Mouse (Mus musculus): ENCODE results near the gene Ell. TPM values are rescaled to one million over a fixed set of nuclear protein-coding genes. Genes with fewer than 3 reads are reported as not detected.

Gene Ell
- total RNA-seq (2017) = 38.8 and 40.6 TPM in 2 replicates

- peak; percentile 65 for ATAC-seq (ENCODE audit: extremely low read depth, insufficient number of reproducible peaks, low FRiP score, poor library complexity, severe bottlenecking)
Observed at GRCm38 (mm10) chr8:70539077-70539813, at the start of gene Ell. Gene Ell, plus strand, starts transcription at chr8:70539457.

GRCm38 (mm10) chr8:70489576-70489975 lies 49.7 kb upstream of the Ell start:
- ATAC-seq (ENCODE audit: extremely low read depth, insufficient number of reproducible peaks, low FRiP score, poor library complexity, severe bottlenecking) = no peak

DNA sequence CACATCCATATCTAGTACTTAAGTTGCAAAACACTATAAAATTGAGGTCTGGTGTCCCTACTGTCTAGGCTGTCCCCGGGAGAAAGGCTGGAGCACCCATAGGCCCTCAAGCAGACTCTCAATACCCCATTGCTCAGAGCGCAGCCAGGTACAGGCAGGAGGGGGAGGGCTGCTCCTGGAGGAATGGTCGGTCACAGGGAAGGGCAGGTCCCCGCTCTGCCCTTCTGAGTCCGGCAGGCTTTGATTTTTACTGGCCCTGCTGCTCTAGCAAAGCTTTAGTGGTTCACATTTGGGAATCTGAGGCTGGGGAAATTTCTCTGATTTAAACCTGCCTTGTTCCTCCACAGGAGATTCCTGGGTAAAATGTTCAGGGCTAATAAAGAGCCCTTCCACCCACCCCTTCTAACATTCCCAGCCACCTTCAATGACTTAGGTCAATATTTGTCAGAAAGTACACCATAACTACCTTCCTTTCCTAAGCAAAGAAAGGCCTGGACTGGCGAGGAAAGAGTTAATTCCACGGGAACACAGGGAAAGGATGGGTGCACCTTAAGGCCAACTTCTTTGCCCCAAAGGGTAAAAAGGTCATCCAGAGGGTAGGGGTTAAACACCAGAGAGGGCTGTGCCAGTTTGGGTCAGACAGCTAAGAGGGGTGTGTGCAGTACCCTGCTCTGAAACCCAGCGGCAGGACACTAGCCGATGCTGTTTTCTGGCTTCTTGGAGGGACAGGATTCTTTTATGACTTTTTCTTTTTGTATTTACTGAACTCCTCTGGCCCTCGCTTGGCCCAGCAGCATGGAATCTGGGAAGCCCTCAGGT lies 49.0 kb upstream of the Ell start:
- no peak for ATAC-seq (ENCODE audit: extremely low read depth, insufficient number of reproducible peaks, low FRiP score, poor library complexity, severe bottlenecking)

GRCm38 (mm10) chr8:70490880-70491495 lies 48.3 kb upstream of the Ell start:
- no peak for ATAC-seq (ENCODE audit: extremely low read depth, insufficient number of reproducible peaks, low FRiP score, poor library complexity, severe bottlenecking)

GRCm38 (mm10) chr8:70492664-70493640 lies 46.3 kb upstream of the Ell start, which contains the start of gene Crlf1:
Gene Crlf1, plus strand, starts transcription at chr8:70493158.
- ATAC-seq (ENCODE audit: extremely low read depth, insufficient number of reproducible peaks, low FRiP score, poor library complexity, severe bottlenecking) = no peak

DNA sequence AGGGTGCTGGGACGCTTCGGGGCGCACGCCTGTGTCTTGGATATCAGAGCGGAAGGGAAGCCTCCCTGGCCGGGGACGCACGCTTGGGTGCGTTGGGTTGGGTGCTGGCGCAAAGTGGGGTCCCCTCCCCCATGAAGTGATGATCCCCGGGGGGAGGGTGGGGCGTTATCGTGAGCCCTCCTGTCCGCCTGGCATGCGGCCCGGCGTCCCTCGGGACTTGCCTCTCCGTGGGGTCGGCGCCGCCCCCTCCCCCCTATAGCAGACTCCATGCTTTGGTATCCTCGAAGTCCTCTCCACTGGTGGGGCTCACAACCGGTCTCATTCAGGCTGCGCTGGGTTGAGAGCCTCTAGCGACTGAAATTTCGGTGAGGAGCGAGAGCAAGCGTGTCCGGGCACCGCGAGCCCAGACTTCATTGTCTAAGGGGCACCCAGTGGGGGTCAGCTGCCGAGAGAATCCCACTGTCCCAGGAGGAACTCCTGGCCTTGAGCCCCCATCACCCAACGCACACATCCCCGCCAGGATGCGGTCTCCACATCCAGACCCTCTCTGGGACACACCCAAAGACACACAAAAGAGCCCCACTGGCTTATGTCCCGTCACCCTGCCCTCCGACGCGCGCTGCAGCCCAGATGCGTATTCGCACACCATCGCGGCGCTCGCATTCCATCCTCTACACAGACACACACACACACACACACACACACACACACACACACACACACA lies 45.4 kb upstream of the Ell start:
- no peak for ATAC-seq (ENCODE audit: extremely low read depth, insufficient number of reproducible peaks, low FRiP score, poor library complexity, severe bottlenecking)

DNA sequence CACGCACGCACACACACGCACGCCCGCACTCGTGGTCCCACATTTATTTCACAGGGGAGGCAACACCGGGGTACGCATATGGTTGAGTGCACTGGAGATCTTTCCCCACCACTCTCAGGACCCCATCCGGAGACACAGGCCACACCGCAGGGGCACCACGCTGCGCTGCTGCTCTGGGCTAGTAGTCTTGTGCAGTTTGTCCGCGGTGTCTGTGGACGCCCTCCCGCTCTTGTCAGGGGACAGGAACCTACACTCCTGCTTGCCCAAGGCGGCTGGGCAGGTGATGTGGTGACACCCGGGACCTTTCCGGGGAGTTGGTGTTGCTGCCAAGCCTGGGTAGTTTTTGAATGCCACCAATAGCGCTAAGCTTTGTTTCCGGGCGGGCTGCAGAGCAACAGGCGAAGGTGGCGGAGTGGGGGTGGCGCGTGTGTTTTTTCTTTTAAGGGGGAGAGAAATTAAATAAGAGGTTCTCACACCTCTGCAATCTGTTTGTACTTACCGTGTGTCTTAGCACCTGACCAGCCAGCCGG lies 44.8 kb upstream of the Ell start:
- 0 out of 2 replicates have a peak, but pooled peaks have one; percentile 17 for ATAC-seq (ENCODE audit: extremely low read depth, insufficient number of reproducible peaks, low FRiP score, poor library complexity, severe bottlenecking)

DNA sequence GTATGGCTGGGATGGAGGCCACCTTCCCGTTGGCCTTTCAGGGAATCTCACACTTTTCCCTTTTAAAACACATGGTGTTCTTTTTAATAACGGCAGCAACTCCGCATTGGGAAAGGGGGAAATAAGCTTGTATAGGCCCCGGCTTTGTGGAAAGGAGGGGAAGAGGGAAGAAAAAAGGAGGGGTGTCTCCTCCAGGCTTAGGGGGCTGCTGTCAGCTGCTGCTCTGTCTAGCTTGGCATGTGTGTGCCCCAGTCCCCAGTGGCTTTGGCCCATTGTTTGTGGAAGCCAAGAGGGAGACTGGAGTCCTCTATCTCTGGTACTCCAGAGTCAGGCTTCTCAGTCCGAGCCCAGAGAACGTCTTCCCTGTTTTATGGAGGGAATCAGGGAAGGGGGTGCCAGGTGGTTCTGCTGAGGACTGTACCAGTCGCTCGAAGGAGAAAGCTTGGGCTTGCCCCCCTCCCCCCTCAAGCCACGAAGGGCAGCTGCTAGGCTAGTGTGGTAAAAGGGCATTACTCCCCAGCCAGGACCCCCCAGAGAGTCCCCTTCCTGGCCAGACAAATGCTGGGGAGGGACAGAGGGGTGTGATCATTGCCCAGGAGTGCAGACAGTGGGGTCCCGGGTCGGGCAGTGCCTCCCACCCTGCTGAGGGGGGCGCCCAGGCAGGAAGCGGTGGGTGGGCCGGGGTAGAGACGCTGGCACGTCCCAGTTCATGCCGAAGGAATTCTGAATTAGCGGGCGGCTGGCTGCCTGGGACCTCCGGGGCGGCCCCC lies 44.1 kb upstream of the Ell start:
- no peak for ATAC-seq (ENCODE audit: extremely low read depth, insufficient number of reproducible peaks, low FRiP score, poor library complexity, severe bottlenecking)

GRCm38 (mm10) chr8:70495771-70496062 lies 43.5 kb upstream of the Ell start:
- no peak for ATAC-seq (ENCODE audit: extremely low read depth, insufficient number of reproducible peaks, low FRiP score, poor library complexity, severe bottlenecking)

DNA sequence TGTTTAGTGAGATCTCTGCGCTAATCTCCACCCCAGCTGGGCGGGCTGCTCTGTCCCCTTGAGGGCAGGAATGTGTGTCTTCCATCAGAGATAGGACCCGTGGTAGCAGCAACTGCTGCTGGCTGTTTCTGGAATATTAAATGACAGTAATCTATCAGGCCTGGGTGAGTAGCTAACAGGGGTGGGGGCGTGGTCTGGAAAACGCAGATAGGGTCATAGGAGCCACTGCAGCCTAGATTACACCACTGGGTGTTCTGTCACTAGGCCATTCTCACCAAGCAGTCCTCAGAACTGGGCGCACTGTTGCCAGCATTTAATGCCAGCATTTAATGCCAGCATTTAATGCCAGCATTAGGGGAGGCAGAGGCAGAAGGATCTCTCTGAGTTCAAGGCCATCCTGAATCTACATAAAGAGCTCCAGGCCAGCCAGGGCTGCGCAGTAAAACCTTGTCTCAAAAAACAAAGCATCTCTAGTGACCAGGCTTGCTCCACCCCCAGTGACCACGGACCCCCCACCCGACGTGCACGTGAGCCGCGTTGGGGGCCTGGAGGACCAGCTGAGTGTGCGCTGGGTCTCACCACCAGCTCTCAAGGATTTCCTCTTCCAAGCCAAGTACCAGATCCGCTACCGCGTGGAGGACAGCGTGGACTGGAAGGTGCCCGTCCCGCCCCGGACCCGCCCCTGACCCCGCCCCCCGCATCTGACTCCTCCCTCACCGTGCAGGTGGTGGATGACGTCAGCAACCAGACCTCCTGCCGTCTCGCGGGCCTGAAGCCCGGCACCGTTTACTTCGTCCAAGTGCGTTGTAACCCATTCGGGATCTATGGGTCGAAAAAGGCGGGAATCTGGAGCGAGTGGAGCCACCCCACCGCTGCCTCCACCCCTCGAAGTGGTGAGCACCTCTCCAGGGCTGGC lies 38.6 kb upstream of the Ell start:
- ATAC-seq (ENCODE audit: extremely low read depth, insufficient number of reproducible peaks, low FRiP score, poor library complexity, severe bottlenecking) = peak; percentile 33; the same call in 1 of the 2 replicates

GRCm38 (mm10) chr8:70501820-70502529 lies 37.3 kb upstream of the Ell start:
- no peak for ATAC-seq (ENCODE audit: extremely low read depth, insufficient number of reproducible peaks, low FRiP score, poor library complexity, severe bottlenecking)

- ATAC-seq (ENCODE audit: extremely low read depth, insufficient number of reproducible peaks, low FRiP score, poor library complexity, severe bottlenecking) = no peak
Observed at GRCm38 (mm10) chr8:70502540-70502939, 36.7 kb upstream of the Ell start.

GRCm38 (mm10) chr8:70503062-70503750 lies 36.1 kb upstream of the Ell start:
- ATAC-seq (ENCODE audit: extremely low read depth, insufficient number of reproducible peaks, low FRiP score, poor library complexity, severe bottlenecking) = no peak

GRCm38 (mm10) chr8:70504291-70504716 lies 35.0 kb upstream of the Ell start:
- no peak for ATAC-seq (ENCODE audit: extremely low read depth, insufficient number of reproducible peaks, low FRiP score, poor library complexity, severe bottlenecking)

DNA sequence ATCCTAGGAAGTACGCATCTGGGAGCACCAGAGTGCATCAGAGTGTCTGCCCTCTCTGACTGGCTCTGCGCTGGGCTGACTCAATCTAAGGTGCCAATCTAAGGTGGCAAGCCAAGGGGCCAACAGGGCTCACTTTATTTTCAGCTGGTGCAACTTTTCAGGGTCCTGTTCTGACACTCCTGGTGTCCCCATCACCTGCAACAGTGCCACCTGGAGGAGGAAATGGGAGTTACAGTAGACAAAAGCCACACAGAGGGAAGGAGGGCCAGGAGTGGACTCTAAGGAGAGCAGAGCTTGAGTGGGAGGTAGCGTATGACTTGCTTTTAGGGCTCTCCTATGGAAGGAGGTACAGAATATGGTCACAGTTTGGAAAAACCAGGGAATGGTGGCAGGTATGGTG lies 34.4 kb upstream of the Ell start:
- peak; percentile 39; the same call in 1 of the 2 replicates for ATAC-seq (ENCODE audit: extremely low read depth, insufficient number of reproducible peaks, low FRiP score, poor library complexity, severe bottlenecking)

All from neutrophil, adult 5-6 weeks (primary cell).